Mouse (Mus musculus) mouse embryonic stem cell (cell line): ENCODE results near the gene Padi2.

ENCODE experiments used
- in situ Hi-C, 2 experiments: fragments of 300-500 bp; cut with MboI; formaldehyde crosslinking; loops; 1 replicate in 1 of 2; 3 replicates in 1 of 2; pipeline ENCODE4 v1.14.3; 2019 to 2020; ENCODE audit warnings: low sequenced_read_pairs in 2 of 2, low pct_unique_long_range_greater_than_20kb in 1 of 2, mixed read lengths in 1 of 2; ENCODE audit not compliant: unreplicated experiment in 1 of 2

Padi2 gene

DNA sequence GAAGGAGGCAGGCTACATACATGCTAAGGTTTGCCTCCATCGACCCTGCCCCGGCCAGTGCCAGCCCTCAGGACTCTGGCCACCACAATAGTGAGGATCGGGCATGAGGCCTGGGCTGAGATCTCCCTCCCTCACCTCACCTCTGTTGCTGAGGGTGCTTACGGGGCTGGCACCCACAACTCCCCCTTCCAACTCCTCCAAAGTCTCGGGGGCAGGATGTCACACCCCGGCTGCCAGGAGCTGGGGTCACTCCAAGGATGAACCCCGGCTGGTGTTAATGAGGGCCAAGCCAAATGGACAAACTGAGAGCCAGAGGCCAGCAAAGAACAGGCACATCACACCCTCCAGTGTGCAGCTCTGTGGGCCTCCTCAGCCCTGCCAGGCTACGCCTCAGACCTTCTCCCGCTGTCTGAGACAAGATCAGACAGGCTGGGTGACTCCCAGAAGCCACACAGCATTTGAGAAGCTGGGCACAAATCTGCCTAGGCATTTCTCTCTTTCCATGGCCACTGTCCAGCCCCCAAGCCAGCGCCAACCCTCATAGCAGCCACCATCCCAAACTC lies 6.2 kb downstream of the Padi2 start:
- in situ Hi-C loops: no loop called here

DNA sequence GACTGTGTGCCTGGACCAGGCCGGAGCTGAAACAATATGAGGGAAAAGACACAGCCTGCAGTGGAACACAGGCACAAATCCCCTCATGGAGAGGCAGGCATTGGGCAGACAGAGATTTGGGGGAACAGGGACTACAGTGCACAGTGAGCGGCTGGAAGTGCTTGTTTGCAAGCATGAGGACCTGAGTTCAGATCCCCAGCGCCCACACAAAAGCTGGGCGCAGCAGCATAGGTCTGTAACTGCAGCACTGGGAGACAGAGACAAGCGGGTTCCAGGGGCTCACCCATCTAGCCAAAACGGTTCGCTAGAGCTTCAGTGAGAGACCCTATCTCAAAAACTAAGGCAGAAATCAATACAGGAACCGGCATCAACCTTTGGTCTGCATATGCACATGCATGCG lies 7.4 kb downstream of the Padi2 start:
- in situ Hi-C loops: no loop called here

DNA sequence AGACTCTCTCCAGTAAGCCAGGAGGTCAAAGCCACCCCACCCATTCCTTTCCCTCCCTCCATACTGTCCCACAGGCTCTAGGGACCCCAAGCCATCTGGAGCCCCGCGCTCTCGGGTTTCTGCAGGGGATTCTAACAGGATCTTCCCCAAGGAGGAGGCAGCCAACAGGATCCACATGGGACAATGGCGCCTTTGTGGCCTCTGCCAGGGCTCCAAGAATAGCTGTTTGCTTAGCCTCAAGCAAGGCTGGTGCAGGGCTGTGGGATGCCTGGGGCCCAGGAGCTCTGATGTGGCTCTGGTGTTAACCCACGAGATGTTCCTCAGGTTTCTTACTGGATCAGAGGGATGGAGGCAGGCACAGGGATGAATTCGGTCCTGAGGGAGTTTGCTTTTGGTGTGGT lies 8.6 kb downstream of the Padi2 start:
- in situ Hi-C loops: no loop called here

DNA sequence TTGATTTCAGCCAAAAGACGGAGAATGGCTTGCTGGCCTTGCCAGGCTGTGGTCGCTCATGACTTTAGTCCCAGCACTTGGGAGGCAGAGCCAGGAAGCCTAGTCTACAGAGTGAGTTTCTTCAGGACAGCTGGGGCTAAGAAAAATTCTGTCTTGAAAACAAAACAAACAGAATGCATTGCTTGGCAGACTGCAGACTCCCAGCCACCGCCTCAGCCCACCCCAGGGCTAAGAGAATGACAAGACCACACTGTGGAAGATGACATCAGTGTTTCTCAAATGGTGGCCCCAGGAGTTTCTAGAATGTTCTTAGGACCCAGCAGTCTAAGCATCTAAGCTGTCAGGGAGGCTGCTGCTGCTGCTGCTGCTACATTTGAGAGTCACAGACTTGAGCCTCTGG lies 9.1 kb downstream of the Padi2 start:
- in situ Hi-C loops: no loop called here

DNA sequence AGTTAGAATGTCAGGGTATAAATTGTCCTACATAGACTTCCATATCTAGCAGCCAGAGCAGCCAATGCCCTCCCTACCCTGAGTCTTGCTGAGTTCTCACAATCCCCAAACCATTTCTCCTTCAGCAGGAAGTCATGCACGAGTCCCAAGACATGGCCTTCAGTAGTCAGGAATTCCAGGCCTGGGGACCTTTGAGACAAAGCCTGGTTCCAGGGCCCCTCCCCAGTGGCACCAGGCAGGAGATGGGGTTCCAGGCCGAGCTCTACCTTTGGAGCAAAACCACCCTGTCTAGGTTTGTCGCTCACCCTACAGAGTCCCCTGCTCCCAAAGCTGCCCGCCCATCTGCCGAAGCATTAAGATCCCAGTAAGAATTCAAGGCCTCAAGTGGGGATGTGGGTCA lies 10.2 kb downstream of the Padi2 start:
- in situ Hi-C loops: no loop called here

DNA sequence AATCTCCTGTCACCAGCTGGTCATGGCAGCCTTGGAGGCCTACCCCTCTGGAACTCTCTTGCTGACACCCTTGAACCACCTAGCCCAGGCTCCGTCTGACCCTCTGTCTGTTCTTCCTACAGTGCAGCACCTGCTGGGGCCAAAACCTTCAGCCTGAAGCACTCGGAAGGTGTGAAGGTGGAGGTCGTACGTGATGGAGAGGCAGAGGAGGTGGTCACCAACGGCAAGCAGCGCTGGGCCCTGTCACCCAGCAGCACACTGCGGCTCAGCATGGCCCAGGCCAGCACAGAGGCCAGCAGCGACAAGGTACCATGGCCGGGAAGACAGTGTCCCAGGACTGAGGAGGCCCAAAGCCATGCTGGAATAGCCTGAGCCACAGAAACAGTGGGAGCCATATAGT lies 11.3 kb downstream of the Padi2 start:
- in situ Hi-C loops: no loop called here

DNA sequence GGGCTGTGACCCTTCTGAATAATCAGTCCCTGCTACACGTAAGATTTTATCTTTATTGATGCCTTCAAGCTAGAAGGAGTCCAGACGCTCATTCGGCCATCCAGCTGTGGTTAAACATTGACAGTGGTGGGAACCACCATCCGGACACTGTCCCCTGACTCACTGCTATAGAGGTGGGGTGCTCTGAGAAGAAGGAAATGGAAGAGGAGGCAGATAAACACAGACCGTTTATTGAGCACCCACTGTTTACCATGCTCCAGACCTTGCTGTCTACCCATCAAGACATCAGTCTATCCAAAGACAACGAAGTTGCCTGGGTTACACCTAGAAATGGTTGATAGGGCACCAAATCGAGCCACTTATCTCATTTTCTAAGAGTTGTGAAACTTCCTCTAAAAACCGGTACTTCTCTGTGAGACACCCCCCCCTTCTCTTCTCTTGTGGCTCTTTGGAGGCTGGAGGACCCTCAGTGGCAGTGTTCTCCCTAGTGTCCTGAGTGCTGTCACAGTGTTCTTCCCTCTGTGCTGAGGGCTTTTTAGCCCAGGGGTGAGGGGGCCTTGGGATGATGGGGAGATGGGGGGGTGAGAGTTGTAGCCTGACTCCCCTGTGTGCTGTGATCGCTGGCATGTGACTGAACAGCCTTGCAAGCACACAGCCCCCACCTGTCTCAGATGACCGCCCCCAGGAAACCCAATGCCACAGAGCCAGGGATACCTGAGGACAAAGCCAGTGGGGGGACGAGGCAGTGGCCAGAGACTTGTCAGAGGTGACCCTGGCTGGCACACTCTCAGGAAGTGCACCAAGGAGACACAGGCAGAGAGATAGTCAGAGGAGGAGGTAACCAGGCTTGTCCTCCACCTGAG lies 14.1 kb downstream of the Padi2 start:
- in situ Hi-C loops: no loop called here

DNA sequence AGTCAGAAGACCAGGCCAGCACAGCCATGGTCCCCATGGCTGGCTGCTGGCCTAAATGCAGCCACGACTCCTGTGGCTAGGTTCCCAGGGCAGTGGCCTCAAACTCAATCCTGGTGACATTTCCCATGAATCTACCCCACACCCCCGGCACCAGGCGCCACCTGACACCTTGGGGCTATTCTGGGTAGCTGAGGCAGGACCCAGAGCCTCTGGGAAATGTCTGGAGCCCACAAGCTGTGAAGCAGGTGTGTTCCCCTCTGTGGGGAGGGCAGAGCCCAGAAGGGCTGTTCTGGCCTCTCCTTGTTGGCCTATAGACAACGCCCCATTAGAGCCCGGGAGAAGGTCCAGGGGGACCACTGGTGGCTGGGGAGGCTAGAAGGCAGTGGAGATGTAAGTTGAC lies 16.4 kb downstream of the Padi2 start:
- in situ Hi-C loops: no loop called here

DNA sequence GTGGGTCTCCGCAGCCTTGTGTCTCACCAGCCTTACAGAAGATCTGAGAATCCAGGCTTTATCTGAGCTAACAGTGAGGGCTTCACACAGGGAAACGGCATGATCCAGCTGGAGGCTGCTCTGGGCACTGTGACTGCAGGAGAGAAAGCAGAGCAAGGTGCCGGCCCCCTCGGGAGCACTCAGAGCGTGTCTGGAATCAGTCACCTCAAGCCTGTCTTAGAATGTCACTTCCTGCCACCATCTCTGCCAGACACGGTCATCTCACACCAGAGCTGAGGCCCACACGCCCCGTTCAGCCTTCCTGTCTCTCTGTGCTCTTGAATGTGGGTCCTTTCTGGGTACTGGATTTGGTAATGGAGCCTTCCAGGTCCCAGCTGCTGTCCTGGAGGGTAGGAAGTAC lies 19.5 kb downstream of the Padi2 start:
- in situ Hi-C loops: no loop called here

DNA sequence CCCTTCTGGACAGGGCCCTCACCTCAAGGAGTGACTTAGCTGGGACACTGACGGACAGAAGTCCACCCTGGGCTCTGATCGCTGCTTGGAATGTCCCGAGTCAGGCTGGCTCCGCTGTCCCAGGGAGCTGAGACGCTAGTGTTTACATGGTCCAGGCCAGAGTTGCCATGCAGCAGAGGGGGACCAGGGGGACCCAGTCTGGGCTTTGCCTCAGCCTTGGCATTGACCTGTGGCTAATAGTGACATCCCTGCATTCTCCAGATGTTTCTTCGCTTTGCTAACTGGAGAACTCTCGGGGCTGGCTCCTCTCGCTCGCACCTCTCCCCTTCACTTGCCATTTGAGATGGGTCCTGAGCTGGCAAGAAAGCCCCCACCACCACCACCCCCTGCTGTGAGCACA lies 22.2 kb downstream of the Padi2 start:
- in situ Hi-C loops: no loop called here

DNA sequence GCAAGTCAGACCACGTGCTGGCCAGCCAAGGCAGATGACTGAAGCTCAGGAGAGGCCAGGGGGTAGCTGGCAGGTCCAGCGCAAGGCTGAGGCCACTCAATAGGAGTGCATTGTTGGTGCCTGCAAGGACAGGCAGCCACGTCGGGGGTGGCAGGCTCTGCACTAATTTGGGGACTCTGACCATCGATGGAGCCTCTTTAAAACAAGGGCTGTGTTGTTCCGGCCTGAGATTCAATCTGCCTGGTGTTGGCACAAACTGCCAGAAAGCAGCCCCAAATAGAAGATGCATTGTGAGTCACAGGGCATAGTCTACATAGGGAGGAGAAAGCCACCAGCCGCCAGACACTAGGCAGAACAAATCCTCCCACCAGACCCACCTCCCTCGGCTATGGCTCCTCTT lies 23.6 kb downstream of the Padi2 start:
- in situ Hi-C loops: no loop called here

DNA sequence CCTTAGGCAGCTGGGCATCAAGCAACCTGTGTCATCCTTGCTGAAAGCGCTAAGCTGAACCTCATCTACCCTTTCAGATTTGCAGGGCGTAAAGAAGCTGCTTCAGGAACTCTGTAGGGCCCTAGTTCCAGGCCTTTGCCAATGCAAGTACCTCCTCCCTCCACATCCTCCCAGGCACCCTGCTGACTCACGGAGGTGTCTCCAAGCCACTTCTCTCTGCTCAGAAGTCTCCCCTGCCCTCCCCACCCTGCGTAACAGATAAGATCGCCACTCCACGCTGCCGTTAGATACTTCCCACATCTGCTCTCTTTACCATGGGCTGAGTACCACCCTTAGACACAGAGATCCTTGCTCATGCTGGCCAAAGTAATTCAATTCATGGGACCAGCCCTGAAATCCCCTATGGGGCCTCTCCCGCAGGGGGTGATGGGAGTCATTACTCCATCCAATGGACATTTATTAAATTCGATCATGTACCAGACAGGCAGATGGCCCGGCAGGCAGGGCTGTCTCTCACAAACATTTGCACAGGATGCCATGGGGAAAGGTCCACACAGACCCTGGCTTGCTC lies 24.8 kb downstream of the Padi2 start:
- in situ Hi-C loops: no loop called here

DNA sequence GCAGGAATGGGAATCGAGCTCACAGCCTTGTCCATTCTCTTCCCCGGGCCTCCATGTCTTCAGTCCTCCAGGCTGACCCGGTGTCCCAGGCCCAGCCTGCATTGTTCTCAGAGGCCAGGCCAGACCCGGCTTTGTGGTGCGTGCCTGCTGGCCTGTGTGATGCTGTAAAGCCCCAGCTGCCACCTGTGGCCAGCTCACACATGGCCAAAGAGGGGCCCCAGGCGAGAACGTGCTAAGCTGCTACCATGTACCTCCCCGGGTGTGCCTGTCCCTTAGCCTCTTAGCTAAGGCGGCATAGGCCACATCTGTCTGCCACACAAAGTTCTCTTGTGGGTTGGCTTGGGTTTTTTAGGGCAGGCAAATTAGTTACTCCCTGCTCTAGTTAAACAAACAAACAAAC lies 29.5 kb downstream of the Padi2 start:
- in situ Hi-C loops: no loop called here

DNA sequence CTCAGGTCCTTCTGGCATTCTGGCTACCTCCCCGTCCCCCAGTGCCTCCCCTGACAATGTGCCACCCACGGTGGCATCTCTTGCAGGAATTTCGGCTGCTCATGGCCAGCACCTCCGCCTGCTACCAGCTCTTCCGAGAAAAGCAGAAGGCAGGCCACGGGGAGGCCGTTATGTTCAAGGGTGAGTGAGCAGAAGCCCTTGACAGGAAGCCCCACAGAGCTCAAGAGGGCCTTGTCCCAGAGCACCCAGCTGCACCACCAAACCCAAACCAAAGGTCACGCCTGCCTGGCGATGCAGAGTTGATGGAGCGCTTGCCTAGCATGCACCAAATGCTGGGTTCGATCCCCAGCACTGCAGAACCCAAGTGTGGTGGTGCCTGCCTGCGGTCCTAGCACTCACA lies 38.2 kb downstream of the Padi2 start:
- in situ Hi-C loops: no loop called here

DNA sequence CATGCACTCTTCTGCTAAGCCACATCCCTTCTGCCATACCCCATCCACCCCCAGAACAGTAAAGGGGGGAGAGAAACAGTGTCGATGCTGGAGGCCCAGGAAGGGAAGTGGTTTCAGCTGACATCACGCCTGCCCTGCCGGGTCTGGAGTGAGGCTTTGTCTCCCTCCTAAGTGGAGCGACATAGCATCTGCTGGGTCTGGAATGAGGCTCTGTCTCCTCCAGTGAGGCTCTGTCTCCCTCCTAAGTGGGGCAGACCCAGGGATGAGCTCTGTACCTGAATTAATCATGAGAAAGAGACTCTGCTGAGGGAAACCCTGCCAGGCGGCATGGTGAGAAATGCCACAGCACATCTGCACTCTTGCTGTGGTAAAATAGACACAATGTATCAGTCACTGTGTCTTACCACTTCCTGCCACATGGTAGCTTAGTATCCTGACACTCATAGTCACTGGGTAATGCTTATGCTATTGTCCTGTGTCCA lies 38.9 kb downstream of the Padi2 start:
- in situ Hi-C loops: no loop called here

DNA sequence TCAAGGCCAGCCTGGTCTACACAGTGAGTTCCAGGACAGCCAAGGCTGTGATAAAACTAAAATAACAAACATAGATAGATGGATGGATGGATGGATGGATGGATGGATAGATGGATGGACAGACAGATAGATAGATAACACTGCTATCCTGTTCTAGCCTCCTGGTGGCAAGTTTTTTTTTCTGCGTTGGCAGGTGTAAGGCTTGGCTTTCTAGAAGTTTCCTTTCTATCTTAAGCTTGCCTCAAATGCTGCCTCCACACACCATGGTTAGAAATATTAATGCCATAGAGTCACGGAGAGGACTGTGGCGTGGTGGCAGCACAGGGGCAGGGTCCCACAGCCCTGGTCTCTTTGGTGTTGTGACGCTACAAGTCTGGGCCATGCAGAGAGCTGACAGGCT lies 39.4 kb downstream of the Padi2 start:
- in situ Hi-C loops: no loop called here

DNA sequence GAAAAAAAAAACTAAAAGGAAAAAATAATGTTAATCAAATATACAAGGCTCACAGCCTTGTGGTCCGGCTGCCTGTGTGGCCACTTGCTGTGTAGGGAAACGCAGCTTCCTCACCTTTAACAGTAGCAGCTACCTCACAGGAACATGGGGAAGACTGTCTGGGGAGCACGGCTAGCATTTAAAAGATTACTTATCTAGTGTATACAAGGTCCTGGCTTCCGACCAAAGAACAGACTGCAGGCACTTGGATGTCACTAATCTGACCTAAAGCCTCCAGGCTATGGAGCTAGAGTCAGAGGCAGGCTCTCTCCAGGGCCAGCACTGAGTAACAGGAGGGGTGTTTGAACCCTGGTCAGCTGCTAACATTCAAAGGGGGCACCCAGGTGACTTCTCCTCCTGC lies 39.9 kb downstream of the Padi2 start:
- in situ Hi-C loops: no loop called here

DNA sequence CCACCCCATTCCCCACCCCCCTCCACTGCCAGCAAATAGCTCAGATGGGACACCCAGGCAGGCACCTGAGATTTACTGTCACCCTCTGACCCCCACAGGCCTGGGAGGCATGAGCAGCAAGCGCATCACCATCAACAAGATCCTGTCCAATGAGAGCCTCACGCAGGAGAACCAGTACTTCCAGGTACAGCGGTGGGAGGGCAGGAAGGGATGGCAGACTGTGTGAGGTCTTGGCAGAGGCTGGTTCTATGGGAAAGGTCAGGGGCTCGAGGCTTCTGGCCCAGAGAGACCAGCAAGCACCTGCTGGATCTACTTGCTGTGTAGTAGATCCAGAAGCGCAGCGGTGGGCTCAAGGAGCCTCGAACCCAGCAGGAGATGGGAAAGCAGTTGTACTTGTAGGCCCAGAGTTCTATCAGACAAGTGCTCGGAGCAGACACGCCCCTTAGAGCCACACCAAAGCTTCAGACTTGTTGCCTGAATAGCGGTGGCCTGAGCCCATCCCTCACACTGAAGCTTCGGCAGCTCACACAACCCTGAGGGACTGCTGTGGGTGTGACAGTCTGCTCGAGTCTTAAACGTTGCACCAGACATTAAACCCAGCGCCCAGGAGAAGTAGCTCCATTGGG lies 40.5 kb downstream of the Padi2 start:
- in situ Hi-C loops: no loop called here
